Mouse (Mus musculus): Measurements from ENCODE around the gene Ccdc14. TPM values are rescaled to one million over a fixed set of nuclear protein-coding genes. Genes with fewer than 3 reads are reported as not detected.

The Ccdc14 gene
- polyA plus RNA-seq, 1 experiment from 2014 or later, result 4.5 TPM

DNA sequence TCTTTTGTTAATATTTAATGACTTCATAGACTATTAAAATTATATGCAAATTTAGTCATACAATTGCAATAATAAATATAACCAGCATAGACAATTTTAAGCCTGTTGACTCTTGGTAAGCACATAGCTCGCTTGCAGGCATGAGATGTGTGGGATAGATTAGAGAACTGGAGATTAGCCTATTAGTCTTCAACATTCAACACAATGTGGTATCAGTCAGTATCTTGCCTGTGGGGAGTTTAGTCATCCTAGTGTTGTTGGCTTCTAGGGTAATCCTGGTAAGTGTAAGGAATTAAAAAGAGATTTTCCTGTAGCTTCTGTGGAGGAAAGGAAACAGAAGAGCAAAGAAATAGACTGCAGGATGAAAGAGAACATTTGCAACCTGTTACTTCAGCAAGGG is 75.2 kb downstream of the Ccdc14 start:
- no peaks in the 10 kb centered on the region for H3K4me1 ChIP-seq (ENCODE audit: control insufficient read depth, insufficient read depth, low read length)
- no peak overlapping the region for H3K9ac ChIP-seq (ENCODE audit: low read depth, low read length)
- ATAC-seq, result no peak
- H3K4me3 ChIP-seq (ENCODE audit: low read length), result no peak overlapping the region
- 82% methylated on average over 1 of the region's 1 CpGs for WGBS
- no peak overlapping the region for H3K4me2 ChIP-seq (ENCODE audit: low read depth, low read length)
- H3K9me3 ChIP-seq (ENCODE audit: control insufficient read depth, low read length), result no peaks in the 10 kb centered on the region
- H3K36me3 ChIP-seq (ENCODE audit: control insufficient read depth, insufficient read depth, low read length), result no peaks in the 10 kb centered on the region
- no peaks in the 10 kb centered on the region for H3K27me3 ChIP-seq (replicated peaks; ENCODE audit: control insufficient read depth, insufficient read depth, low read length)
- no peak overlapping the region for H3K27ac ChIP-seq (ENCODE audit: low read length)

GRCm38 (mm10) chr16:34766193-34766592 is 75.8 kb downstream of the Ccdc14 start:
- Histone ChIP-seq H3K9ac (ENCODE audit: low read depth, low read length) (no peak overlapping the region), H3K4me3 (ENCODE audit: low read length) (no peak overlapping the region), H3K36me3 (ENCODE audit: control insufficient read depth, insufficient read depth, low read length) (no peaks in the 10 kb centered on the region), H3K4me1 (ENCODE audit: control insufficient read depth, insufficient read depth, low read length) (no peaks in the 10 kb centered on the region), H3K4me2 (ENCODE audit: low read depth, low read length) (no peak overlapping the region), H3K9me3 (ENCODE audit: control insufficient read depth, low read length) (no peaks in the 10 kb centered on the region), H3K27me3 (replicated peaks; ENCODE audit: control insufficient read depth, insufficient read depth, low read length) (no peaks in the 10 kb centered on the region), H3K27ac (ENCODE audit: low read length) (no peak overlapping the region)
- ATAC-seq, result no peak
- 89% methylated on average over 1 of the region's 1 CpGs for WGBS

- Histone ChIP-seq H3K27ac (ENCODE audit: low read length) (no peak overlapping the region), H3K4me3 (ENCODE audit: low read length) (no peak overlapping the region), H3K9ac (ENCODE audit: low read depth, low read length) (no peak overlapping the region), H3K4me2 (ENCODE audit: low read depth, low read length) (no peak overlapping the region), H3K4me1 (ENCODE audit: control insufficient read depth, insufficient read depth, low read length) (no peaks in the 10 kb centered on the region), H3K9me3 (ENCODE audit: control insufficient read depth, low read length) (no peaks in the 10 kb centered on the region), H3K36me3 (ENCODE audit: control insufficient read depth, insufficient read depth, low read length) (no peaks in the 10 kb centered on the region), H3K27me3 (replicated peaks; ENCODE audit: control insufficient read depth, insufficient read depth, low read length) (no peaks in the 10 kb centered on the region)
- WGBS, result 91% methylated on average over 2 of the region's 2 CpGs
- ATAC-seq, result no peak
Observed at GRCm38 (mm10) chr16:34767443-34767842, 77.0 kb downstream of the Ccdc14 start.

GRCm38 (mm10) chr16:34768436-34768835 is 78.0 kb downstream of the Ccdc14 start:
- WGBS, result 73% methylated on average over 4 of the region's 4 CpGs
- no peak overlapping the region for H3K4me2 ChIP-seq (ENCODE audit: low read depth, low read length)
- H3K27me3 ChIP-seq (replicated peaks; ENCODE audit: control insufficient read depth, insufficient read depth, low read length), result no peaks in the 10 kb centered on the region

DNA sequence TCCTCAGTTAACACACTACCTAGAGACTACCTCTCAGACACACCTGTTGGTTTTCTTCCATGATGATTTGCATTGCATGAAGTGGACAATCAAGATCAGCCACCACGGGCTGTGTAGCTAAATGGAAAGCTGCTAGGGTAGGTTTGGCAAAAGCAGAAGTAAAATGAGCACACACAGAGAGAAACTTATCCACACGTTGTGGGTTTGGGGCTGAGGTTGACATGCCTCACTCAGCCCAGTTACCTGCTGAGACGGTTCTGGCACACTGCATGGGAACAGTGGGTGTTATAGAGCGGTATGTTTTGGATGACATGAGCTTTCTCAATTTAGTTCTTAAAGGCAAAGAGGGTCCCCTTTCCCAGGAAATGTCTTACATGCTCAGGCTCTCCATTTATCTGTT is 79.7 kb downstream of the Ccdc14 start:
- Histone ChIP-seq H3K9me3 (ENCODE audit: control insufficient read depth, low read length) (no peaks in the 10 kb centered on the region), H3K27ac (ENCODE audit: low read length) (no peak overlapping the region), H3K4me2 (ENCODE audit: low read depth, low read length) (no peak overlapping the region), H3K4me3 (ENCODE audit: low read length) (no peak overlapping the region), H3K36me3 (ENCODE audit: control insufficient read depth, insufficient read depth, low read length) (no peaks in the 10 kb centered on the region), H3K27me3 (replicated peaks; ENCODE audit: control insufficient read depth, insufficient read depth, low read length) (no peaks in the 10 kb centered on the region), H3K4me1 (ENCODE audit: control insufficient read depth, insufficient read depth, low read length) (no peaks in the 10 kb centered on the region), H3K9ac (ENCODE audit: low read depth, low read length) (no peak overlapping the region)
- 89% methylated on average over 4 of the region's 4 CpGs for WGBS
- ATAC-seq, result no peak

More at GRCm38 (mm10) chr16:34768436-34768835, 78.0 kb downstream of the Ccdc14 start:
- Histone ChIP-seq H3K9ac (ENCODE audit: low read depth, low read length) (no peak overlapping the region), H3K36me3 (ENCODE audit: control insufficient read depth, insufficient read depth, low read length) (no peaks in the 10 kb centered on the region), H3K9me3 (ENCODE audit: control insufficient read depth, low read length) (no peaks in the 10 kb centered on the region), H3K4me3 (ENCODE audit: low read length) (no peak overlapping the region), H3K27ac (ENCODE audit: low read length) (no peak overlapping the region), H3K4me1 (ENCODE audit: control insufficient read depth, insufficient read depth, low read length) (no peaks in the 10 kb centered on the region)
- no peak for ATAC-seq

GRCm38 (mm10) chr16:34772445-34773032 is 82.1 kb downstream of the Ccdc14 start:
- no peaks in the 10 kb centered on the region for H3K36me3 ChIP-seq (ENCODE audit: control insufficient read depth, insufficient read depth, low read length)
- no peak overlapping the region for H3K9ac ChIP-seq (ENCODE audit: low read depth, low read length)
- no peak overlapping the region for H3K4me2 ChIP-seq (ENCODE audit: low read depth, low read length)
- no peak overlapping the region for H3K4me3 ChIP-seq (ENCODE audit: low read length)
- no peak overlapping the region for H3K27ac ChIP-seq (ENCODE audit: low read length)
- no peaks in the 10 kb centered on the region for H3K27me3 ChIP-seq (replicated peaks; ENCODE audit: control insufficient read depth, insufficient read depth, low read length)
- no peaks in the 10 kb centered on the region for H3K4me1 ChIP-seq (ENCODE audit: control insufficient read depth, insufficient read depth, low read length)
- H3K9me3 ChIP-seq (ENCODE audit: control insufficient read depth, low read length), result no peaks in the 10 kb centered on the region
- 75% methylated on average over 4 of the region's 4 CpGs for WGBS
- ATAC-seq, result no peak

Other genes starting within 250 kb of the Ccdc14 start
- 10.4 and 11.1 TPM in 2 replicates for gene Kalrn, start 117.1 kb upstream of the Ccdc14 start, polyA plus RNA-seq (2015; fragmentation: Nextera tagmentation; extraction: Ambion mirVana)
- not detected in 2 replicates for gene Ropn1, start 40.7 kb upstream of the Ccdc14 start, polyA plus RNA-seq (2015; fragmentation: Nextera tagmentation; extraction: Ambion mirVana)
- 393 and 397 TPM in 2 replicates for gene Mylk, start 54.6 kb downstream of the Ccdc14 start, polyA plus RNA-seq (2015; fragmentation: Nextera tagmentation; extraction: Ambion mirVana)